Mouse (Mus musculus) C2C12 (cell line): ENCODE measurements at regions not wholly inside any gene's neighbourhood (a gene's known extent, or its start where the extent isn't known, plus 50 kb on each side); places are given as distances from the start of the nearest gene placed in this dataset.
"Not testable (repeated sequence)": the region's sequence is repeated elsewhere in the genome, so short reads cannot be mapped to it uniquely, and the experiment has no call there.

ENCODE experiments used
- H3K27me3 ChIP-seq: one replicate; pipeline ENCODE4 v1.6.1; 2011; ENCODE audit not compliant: control insufficient read depth, insufficient read depth, insufficient read length
- H3K36me3 ChIP-seq: one replicate; pipeline ENCODE4 v1.6.1; 2011; ENCODE audit not compliant: control insufficient read depth, insufficient read depth
- H3K4me3 ChIP-seq: one replicate; pipeline ENCODE4 v1.5.1; 2011; ENCODE audit warnings: mild to moderate bottlenecking, control low read depth; ENCODE audit not compliant: poor library complexity, insufficient read depth, severe bottlenecking
- H3K79me2 ChIP-seq: one replicate; pipeline ENCODE4 v1.6.1; 2011; ENCODE audit not compliant: control insufficient read depth, insufficient read depth
- H3K79me3 ChIP-seq: one replicate; pipeline ENCODE4 v1.6.1; 2011; ENCODE audit warnings: low read depth, control low read depth
- H3ac ChIP-seq: one replicate; pipeline ENCODE3; 2011; ENCODE audit warnings: low read depth; ENCODE audit not compliant: control insufficient read depth, insufficient read length
- CEBPB ChIP-seq: IDR thresholded peaks from one replicate; pipeline ENCODE4 v1.6.1; 2011; ENCODE audit warnings: low read depth, mild to moderate bottlenecking, control low read depth, moderate library complexity
- CTCF ChIP-seq: IDR thresholded peaks from one replicate; pipeline ENCODE4 v1.5.1; 2011; ENCODE audit not compliant: control insufficient read depth, insufficient read depth, insufficient read length
- FOSL1 ChIP-seq: IDR thresholded peaks from one replicate; pipeline ENCODE4 v1.8.0; 2011; ENCODE audit warnings: mild to moderate bottlenecking, low read length; ENCODE audit not compliant: poor library complexity, insufficient read depth, severe bottlenecking
- MAX ChIP-seq: IDR thresholded peaks from one replicate; pipeline ENCODE4 v1.6.1; 2011; ENCODE audit warnings: mild to moderate bottlenecking, control low read depth
- MYOD1 ChIP-seq: IDR thresholded peaks from one replicate; pipeline ENCODE4 v1.6.1; 2011; ENCODE audit warnings: low read depth; ENCODE audit not compliant: control insufficient read depth, insufficient read length
- MYOG ChIP-seq: IDR thresholded peaks from one replicate; pipeline ENCODE4 v1.6.1; 2011; ENCODE audit not compliant: control insufficient read depth, insufficient read length; ENCODE audit errors: extremely low read depth
- USF1 ChIP-seq: IDR thresholded peaks from one replicate; pipeline ENCODE4 v1.6.1; 2011; ENCODE audit warnings: low read depth, mild to moderate bottlenecking, control low read depth, moderate library complexity

- H3K79me3 ChIP-seq, H3K36me3 ChIP-seq, H3ac ChIP-seq, H3K4me3 ChIP-seq, H3K27me3 ChIP-seq, H3K79me2 ChIP-seq: not testable (repeated sequence)
These were observed 198.5 kb downstream of the Tcp10c start for GRCm38 (mm10) chr17:13552840-13553239.

GRCm38 (mm10) chr17:13555311-13556059, 201.1 kb downstream of the Tcp10c start:
- TF ChIP-seq USF1: peak; percentile 40
- not testable (repeated sequence) for H3K79me2 ChIP-seq, H3K4me3 ChIP-seq, H3K27me3 ChIP-seq, H3K79me3 ChIP-seq, H3K36me3 ChIP-seq, H3ac ChIP-seq

GRCm38 (mm10) chr17:13556060-13556660, 201.8 kb downstream of the Tcp10c start:
- H3K36me3 ChIP-seq, H3K4me3 ChIP-seq, H3ac ChIP-seq, H3K27me3 ChIP-seq, H3K79me3 ChIP-seq, H3K79me2 ChIP-seq: not testable (repeated sequence)

- TF ChIP-seq FOSL1 (no peak), MYOD1 (no peak), CEBPB (no peak), CTCF (no peak), MAX (no peak), MYOG (no peak), USF1 (no peak)
- Histone ChIP-seq H3K27me3 (no peaks in the 10 kb centered on the region), H3K79me2 (no peaks in the 10 kb centered on the region), H3K4me3 (no peak overlapping the region), H3ac (no peak overlapping the region), H3K79me3 (no peaks in the 10 kb centered on the region), H3K36me3 (no peaks in the 10 kb centered on the region)
These were observed 201.5 kb upstream of the Afdn start for GRCm38 (mm10) chr17:13558863-13559262.

GRCm38 (mm10) chr17:13561342-13561741, 199.0 kb upstream of the Afdn start:
- no peaks in the 10 kb centered on the region for H3K27me3 ChIP-seq
- H3ac ChIP-seq: no peak overlapping the region
- H3K36me3 ChIP-seq: no peaks in the 10 kb centered on the region
- no peak overlapping the region for H3K4me3 ChIP-seq
- H3K79me2 ChIP-seq: no peaks in the 10 kb centered on the region
- TF ChIP-seq MYOD1 (peak; percentile 30), MAX (no peak), MYOG (no peak), CTCF (no peak)
- H3K79me3 ChIP-seq: no peaks in the 10 kb centered on the region

GRCm38 (mm10) chr17:13562974-13563373, 197.4 kb upstream of the Afdn start:
- H3K4me3 ChIP-seq: no peak overlapping the region
- no peaks in the 10 kb centered on the region for H3K79me2 ChIP-seq
- H3K27me3 ChIP-seq: no peaks in the 10 kb centered on the region
- H3K36me3 ChIP-seq: no peaks in the 10 kb centered on the region
- no peaks in the 10 kb centered on the region for H3K79me3 ChIP-seq
- TF ChIP-seq FOSL1 (no peak), MYOG (no peak), MAX (no peak), USF1 (no peak), MYOD1 (no peak), CEBPB (no peak), CTCF (no peak)
- H3ac ChIP-seq: no peak overlapping the region
